Mouse (Mus musculus): ENCODE data around the gene Fam71f2.
A peak's percentile ranks its signal among the peaks of the same experiment; 100 is the strongest.

The Fam71f2 gene

DNA sequence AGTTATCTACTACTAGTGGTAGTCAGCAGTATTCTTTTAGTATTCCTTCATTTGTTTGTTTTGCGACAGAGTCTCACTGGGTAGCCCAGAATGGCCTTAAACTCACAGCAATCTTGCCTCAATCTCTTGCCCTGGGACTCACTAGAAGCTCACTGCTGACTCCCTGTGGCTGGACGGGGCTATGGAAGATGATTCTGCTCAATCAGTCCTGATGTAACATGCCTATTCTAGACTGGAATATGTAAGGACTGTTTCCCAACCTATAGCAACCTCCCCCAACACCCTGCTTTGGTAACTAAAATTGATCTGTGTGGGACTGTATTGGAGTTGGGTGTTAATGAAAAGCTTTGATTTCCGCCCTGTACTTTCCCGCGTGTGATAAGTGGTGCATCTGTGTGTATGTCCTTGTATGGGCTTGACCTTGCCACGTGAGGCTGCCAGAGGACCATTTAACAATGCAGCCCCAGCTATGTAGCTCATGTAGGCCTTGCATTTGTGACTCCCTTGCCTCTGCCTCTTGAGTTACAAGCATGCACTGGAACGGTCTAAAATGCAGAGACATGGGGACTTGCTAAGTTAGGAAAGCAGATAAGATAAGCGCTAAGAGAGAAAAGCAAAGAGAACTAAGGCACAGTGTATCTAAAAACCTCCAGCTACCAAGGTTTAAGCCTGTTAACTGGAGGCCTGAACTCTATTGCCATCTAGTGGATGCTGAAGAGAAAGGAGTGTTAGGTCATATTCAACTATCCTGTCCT lies 703 bp upstream of the Fam71f2 start:
- DNase-seq (ENCODE audit: low read depth) = no peak

DNA sequence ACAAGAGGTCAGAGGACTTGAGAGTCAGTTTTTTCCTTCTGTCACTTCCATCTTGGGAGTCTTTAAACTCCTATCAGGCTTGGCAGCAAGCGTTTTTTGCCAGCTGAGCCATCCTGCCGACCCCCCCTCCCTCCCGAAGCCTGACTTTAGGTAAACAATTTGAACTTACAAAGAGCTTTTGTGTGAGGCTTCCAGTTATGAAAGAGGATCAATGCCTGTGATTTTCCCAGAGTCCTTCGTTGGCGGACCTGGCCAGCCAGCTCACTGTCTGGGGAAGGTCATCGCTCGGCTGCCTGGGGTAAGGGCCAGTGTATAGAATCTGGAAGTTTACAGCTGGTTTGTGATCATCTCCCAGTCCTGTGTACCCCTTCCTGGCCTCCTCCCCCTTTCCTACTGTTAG lies 1.3 kb downstream of the Fam71f2 start:
- no peak for DNase-seq (ENCODE audit: low read depth)

GRCm38 (mm10) chr6:29286870-29287269 lies 7.5 kb downstream of the Fam71f2 start:
- no peak for DNase-seq (ENCODE audit: low read depth)

GRCm38 (mm10) chr6:29287481-29287880 lies 8.1 kb downstream of the Fam71f2 start:
- DNase-seq (ENCODE audit: low read depth) = no peak

DNA sequence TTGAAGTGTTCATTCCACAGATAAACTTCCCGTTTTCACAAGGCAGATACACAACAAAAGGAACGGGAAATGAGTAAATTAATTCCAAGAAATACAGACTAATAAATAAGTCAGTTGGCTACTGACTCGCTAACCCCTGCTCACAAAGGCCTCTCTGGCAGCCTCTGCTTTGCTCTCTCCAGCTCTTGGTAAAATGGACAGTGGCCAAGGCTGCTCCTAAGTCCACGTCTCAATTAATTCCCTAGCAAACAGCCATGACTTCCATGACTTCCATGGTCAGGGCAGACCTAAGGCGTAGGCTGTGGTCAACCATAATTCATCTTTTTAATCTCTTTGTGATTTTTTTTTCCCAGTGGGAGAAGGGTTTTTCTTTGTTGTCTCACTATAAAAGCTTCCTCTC lies 8.6 kb downstream of the Fam71f2 start:
- DNase-seq (ENCODE audit: low read depth) = no peak

- DNase-seq (ENCODE audit: low read depth) = peak; percentile 79
These were observed 9.3 kb downstream of the Fam71f2 start for GRCm38 (mm10) chr6:29288651-29289050.

- no peak for DNase-seq (ENCODE audit: low read depth)
These were observed 19.7 kb downstream of the Fam71f2 start for GRCm38 (mm10) chr6:29299112-29299511.

DNA sequence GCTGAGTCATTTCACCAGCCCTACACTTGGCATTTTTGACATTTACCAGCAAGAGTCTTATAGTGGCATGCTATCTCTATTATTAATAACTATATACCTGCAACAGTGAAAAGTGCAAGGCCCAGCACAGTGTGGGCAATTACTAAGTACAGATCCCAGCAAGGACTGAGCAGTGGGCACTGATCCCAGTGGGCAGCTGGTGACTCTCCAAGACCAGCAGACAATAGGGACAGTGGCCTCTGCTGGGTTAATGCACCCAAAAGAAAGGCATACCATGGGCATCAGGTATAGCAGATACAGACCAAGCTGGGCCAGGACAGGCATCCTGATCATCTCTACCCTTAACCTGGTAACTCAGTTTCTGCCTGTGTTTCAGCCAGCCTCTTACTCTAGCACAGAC lies 23.9 kb downstream of the Fam71f2 start:
- DNase-seq (ENCODE audit: low read depth) = no peak

- no peak for DNase-seq (ENCODE audit: low read depth)
These were observed 24.3 kb downstream of the Fam71f2 start for GRCm38 (mm10) chr6:29303726-29304125.

DNA sequence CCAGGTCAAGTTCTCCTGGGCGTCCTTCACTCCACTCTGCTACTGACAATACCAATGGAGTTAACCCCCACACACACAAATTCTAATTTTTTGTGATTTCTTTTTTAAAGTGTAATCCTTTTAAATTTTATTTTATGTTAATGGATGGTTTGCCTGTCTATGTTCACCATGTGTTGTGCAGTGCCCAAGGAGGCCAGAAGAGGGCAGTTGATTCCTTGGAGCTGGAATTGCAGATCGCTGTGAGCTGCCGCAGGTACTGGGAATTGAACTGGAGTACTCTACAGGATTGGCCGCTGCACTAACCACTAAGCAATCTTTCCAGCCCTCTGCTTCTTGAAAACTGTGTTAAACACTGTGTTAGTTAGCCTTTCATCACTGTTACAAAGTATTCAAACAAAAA lies 26.1 kb downstream of the Fam71f2 start:
- no peak for DNase-seq (ENCODE audit: low read depth)

DNA sequence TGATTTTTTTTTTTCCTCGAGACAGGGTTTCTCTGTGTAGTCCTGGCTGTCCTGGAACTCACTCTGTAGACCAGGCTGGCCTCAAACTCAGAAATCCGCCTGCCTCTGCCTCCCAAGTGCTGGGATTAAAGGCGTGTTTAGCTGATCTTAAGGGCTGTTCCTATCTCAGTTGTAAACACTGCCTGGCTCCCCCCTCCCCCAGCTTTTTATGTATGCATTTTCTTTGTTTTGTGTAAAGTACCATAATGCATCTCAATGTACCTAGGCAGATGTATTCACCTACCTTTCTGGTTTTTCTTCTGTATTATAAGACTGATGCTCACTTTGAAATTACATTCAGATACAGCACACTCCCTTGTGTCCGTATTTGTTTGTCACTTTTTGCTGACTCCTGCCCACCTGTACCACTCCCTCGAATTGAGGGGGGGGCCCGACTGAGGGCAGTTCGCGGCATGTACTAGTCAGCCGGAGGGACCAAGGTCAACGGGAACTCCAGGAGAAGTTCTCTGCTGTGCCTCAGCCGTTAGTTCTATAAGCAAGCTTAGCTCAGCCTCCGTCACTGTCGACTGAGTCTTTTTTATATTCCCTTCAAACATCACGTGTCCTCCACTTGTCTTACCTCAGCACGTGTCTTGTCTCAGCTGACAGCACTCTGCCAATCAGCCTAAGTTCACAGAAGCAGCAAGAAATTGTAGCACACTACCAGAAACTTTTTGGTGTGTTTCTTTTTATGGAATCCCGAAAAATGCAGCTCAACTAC lies 29.6 kb downstream of the Fam71f2 start:
- no peak for DNase-seq (ENCODE audit: low read depth)

- no peak for DNase-seq (ENCODE audit: low read depth)
These were observed 34.4 kb downstream of the Fam71f2 start for GRCm38 (mm10) chr6:29313690-29314202.

DNA sequence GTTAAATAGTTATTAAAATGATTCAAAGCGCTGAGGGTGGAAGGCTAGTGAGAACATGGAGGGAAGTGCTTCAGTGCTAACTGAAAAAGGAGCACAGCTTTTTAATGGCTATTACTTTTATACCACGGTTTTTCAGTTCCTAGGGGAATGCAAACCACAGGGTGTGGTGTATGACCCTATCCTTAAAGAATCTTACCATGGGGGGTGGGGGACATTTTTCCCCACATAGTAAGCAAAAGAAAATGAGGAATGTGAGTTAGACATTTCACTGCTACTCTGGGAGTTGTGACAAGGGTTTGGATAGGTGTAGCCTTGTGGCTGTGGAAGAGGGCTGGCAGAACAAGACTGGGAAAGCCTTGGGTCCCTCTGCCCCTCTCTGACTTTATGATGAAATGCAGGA lies 37.9 kb downstream of the Fam71f2 start:
- DNase-seq (ENCODE audit: low read depth) = no peak

DNA sequence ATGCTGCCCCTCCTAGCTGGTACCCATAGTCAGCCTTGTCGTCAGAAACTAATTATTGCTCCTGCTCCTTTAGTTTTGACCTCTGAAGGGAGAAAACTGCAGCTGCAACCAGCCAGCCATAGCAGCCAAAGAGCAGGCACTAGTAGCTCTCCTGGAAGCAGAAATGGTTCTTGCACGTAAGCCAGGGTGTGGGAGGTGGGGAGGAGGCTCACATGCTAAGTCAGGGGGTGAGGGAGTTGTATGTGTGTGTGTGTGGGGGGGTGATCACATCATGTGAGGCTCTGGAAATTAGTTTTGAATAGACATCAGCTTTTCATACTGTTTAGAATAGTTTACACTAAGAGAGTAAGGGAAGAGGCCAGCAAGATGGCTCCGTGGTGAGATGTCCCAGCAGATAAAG lies 38.5 kb downstream of the Fam71f2 start:
- no peak for DNase-seq (ENCODE audit: low read depth)

GRCm38 (mm10) chr6:29318879-29319278 lies 39.5 kb downstream of the Fam71f2 start, which contains the start of gene Fam71f1:
Fam71f1 (plus strand) TSS chr6:29319140.
- no peak for DNase-seq (ENCODE audit: low read depth)

GRCm38 (mm10) chr6:29321586-29321985 lies 42.2 kb downstream of the Fam71f2 start:
- no peak for DNase-seq (ENCODE audit: low read depth)

DNA sequence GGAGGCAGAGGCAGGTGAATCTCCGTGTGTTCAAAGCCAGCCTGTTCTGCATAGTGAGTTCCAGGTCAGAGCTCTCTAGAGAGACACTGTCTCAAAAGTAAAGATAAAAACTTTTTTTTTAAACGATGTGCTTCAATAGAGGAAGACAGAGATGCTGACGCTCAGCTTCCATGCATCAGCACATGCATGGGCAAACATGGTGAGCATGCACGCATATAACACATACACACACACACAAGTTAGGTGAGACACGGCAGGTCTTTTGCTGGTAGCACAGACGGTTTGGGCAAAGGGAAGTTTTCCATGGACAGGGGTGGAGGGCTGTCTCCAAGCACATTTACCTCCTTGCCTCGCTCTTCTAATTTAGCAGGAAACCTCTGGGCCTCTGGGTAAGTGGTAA lies 42.8 kb downstream of the Fam71f2 start:
- DNase-seq (ENCODE audit: low read depth) = no peak

DNA sequence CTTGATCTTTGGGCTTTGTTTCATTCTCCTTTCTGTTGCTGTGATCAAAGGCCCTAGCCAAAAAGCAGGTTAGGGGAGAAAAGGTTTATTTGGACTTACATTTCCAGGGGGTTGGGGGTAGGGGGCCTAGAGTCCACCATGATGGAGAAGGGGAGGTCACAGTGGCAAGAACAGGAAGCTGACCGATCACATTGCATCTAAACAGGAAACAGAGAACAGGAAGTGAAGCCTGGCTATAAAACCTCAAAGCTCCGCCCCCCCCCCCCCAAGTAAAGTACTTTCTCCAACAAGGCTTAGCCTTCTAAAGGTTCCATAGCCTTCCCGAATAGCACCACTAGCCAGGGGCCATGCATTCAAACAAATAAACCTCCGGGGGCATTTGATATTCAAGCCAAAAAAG lies 43.3 kb downstream of the Fam71f2 start:
- no peak for DNase-seq (ENCODE audit: low read depth)

DNA sequence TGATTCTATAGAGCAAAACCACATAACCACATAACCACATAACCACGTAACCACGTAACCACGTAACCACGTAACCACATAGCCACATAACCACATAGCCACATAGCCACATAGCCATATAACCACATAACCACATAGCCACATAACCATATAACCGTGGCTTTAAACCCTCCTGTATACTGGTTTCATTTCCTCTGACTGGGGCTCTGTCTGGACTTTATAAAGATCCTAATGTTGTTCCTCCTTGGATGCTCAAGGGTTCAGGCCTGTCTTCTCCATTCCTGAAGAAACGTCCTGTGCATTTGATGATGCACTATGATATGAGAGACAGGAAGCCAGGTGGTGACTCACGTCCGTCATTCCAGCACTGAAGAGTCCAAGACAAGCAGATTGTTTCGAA lies 47.6 kb downstream of the Fam71f2 start:
- DNase-seq (ENCODE audit: low read depth) = no peak

GRCm38 (mm10) chr6:29329514-29329913 lies 50.1 kb downstream of the Fam71f2 start:
- DNase-seq (ENCODE audit: low read depth) = no peak
